Mouse (Mus musculus): ENCODE data around the gene Rassf2.

GRCm38 (mm10) chr2:132034590-132035469 is 4.8 kb upstream of the Rassf2 start:
- no peak for TF ChIP-seq POLR2A (IDR thresholded peaks at IDR 0.05; ENCODE audit: control insufficient read depth, extremely low read depth, insufficient read depth, low read length, poor library complexity)
- TF ChIP-seq CTCF (IDR thresholded peaks at IDR 0.05; ENCODE audit: borderline replicate concordance, control insufficient read depth, extremely low read depth, insufficient read depth, low read length, poor library complexity) = no peak
